Mouse (Mus musculus) liver, embryonic 14.5 days (tissue): ENCODE results near the gene Rhpn2.

Experiments used
- CTCF ChIP-seq: IDR thresholded peaks from 2 replicates; pipeline ENCODE4 v1.5.1; 2016; ENCODE audit warnings: antibody characterized with exemption, low read depth, control low read depth
- EP300 ChIP-seq: IDR thresholded peaks from 2 replicates; pipeline ENCODE4 v1.6.1; 2016; ENCODE audit warnings: antibody characterized with exemption, low read depth

GRCm38 (mm10) chr7:35362253-35362652, 28.3 kb downstream of the Rhpn2 start:
- TF ChIP-seq CTCF (no peak), EP300 (no peak)
